Mouse (Mus musculus) liver, adult 2 months (tissue): ENCODE data around the gene Nkx2-4.

Experiments
- CTCF ChIP-seq: fragments of 200-500 bp; IDR thresholded peaks from 2 replicates; pipeline ENCODE4 v1.5.1; 2011; ENCODE audit warnings: low read depth, low read length, control low read depth
- POLR2A ChIP-seq: fragments of 200-500 bp; IDR thresholded peaks from 2 replicates; pipeline ENCODE4 v1.6.1; 2011; ENCODE audit warnings: low read length, control low read depth; ENCODE audit not compliant: insufficient read depth; ENCODE audit errors: extremely low read depth

DNA sequence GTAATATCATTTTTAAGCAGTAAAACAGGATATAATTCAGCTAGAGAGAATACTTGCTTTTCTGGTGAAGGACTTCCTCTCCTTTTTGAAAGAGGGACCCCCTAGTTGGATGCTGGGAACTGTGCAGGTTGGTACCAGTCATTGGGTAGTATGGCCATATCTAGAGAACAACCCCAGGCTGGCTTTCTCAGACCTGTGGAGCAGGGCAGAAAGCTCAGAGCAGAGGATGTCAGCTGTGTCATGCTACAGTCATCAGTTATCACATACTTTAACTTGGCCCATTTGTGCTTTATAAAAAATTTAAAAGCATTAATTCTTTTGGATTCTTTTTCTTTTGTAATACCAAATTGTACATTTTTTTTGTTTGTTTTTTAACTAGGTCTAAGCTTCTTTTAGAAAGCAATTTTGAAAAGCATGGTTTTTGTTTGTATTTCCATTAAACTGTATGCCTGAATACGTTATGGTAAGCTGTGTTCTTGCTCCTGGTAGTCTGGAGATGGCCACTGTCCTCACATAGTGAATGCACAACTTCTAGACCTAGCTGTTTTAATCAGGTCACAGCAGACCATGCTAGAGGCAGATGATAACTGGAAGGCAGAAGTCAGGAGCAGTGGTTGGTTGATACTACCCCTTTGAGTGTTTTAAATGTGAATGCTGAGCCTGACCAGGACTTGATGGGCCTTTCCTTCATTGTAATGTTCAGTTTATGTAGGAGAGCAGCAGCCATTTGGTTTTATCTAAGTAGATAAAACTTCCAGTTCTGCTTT lies 17.6 kb downstream of the Nkx2-4 start:
- TF ChIP-seq CTCF (no peak), POLR2A (no peak)
